Mouse (Mus musculus) embryo, embryonic 10 days (tissue): ENCODE measurements around the gene Defb30.

Experiments used
- DNase-seq: peaks from one replicate; pipeline ENCODE4 v3.0.0-alpha.2; 2015; ENCODE audit warnings: low spot score

Defb30 gene

DNA sequence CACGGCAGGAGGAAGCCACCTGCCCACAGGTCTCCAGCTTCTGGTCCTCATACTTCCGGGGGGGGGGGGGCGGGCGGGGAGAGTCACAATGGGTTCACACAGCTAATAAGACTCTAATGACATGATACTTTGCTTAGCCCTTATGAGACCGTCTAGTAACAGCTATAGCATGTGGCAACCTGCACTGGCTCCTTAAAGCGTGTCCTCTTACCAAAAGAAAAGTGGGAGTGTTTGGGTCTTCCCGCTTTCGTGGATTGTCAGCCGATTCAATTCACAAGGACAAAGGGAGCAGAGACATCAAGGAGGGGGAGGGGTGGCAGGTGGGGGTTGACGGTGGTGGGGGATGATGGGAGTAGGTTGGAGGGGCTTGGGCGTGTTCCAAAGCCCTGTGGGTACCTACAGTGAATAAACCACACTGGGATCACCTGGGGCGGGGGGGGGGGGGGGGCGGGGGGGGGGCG, at the start of gene Defb30:
Gene Defb30, minus strand, starts transcription at position 51 of the 461 bp plus-strand sequence.
- no peak for DNase-seq

DNA sequence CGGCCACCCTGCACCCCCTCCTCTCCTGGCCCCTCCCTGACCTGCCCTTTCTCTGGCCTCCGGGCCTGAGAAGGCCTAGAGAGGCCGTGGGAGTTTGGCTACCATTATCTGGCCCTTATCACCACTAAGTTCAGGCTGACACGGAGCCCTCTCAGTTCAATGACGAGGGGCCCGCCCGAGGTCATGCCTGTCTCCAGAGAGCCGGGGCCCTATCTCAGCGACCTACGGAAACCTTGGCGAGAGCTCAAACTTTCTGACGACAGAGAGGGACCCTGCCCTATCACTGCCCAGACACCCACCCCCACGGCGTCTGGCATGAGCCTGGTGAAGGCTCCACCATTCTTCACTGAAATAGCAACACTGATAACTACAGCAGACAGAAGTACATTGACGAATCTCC, 17.9 kb upstream of the Defb30 start:
- DNase-seq: peak; percentile 28

DNA sequence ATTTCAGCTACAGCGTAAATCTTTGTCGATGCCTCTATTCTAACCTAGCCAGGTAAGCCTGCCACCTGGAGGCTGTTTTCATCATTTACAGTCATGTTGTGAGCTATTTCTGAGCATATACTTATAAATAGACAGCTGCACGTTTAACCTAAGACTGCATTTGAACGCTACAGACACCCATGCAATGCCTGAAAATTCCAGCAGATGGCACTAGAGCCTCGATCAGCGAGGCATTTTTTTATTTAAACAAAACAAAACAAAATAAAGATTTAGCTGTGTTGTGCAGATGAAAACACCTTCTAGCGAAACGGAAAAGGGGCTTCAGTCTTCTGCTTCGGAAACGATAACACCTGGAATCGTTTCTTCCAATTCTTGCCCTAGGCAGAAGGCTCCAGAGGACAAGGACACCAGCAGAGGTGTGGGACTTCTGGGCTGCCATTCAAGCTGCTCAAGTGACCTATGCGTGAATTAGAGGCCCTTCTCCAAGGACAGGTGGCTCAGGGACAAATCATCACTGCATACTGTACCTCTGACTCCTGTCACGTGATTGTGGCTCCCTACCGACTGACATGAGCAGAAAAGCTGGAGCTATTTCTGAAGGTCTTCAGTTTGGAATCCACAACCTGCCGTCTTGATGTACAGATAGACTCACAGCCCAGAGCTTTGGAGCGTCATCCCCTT, 17.0 kb upstream of the Defb30 start:
- DNase-seq: peak; percentile 78

DNA sequence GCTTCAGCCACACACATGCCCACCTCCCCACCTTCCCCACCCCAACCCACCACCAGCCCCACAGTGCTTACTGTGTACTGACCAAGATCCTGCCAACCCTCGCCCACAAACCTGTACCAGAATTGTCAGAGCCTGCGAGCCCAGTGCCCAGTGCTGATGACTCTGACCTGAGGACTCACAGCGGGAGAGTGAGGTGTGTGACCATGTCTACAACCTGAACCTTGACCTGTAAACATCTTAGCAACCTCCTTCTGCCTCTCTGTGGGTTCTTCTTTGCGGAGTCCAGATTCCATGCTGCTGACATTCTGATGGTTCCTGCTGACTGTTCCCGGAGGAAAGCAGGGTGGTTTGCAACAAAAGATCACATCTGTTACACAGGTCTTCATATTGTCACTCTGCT, 15.6 kb upstream of the Defb30 start:
- DNase-seq: no peak

DNA sequence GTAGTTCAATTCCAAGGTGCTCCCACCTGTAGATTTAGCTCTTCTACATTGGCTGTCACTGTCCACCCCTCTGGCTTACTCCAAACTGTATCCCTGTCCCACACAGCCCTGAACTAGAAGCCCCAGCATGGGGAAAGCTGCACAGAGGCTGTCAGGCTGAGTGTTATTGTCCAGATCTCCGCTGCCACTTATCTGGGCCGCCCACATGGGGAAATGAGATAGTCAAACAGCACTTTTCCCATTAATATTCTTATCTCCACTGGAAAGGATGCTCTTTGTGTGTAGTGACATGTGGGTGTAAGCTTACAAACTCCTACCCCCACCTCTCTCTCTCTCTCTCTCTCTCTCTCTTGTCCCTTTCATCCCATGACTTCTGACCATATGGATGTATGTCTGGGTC, 12.4 kb upstream of the Defb30 start:
- peak; percentile 41 for DNase-seq

DNA sequence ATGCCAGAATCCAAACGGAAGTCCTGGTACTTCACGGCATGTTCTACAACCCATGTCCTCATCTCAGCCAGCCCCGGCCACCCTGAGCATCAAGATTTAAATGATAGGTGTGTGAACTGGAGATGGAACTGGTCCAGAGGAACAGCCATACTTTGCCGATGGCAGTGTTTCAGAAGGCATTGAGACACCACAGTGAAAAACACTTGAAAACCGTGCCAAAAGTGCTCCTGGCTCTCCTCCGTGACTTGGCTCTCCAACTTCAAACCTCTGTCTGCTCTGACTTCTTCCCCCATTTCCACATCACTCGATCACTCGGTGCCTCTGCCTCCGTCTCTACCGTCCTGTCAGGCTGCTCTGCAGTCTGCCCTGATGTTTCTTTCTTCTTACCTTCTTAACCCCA, 10.6 kb upstream of the Defb30 start:
- DNase-seq: no peak

DNA sequence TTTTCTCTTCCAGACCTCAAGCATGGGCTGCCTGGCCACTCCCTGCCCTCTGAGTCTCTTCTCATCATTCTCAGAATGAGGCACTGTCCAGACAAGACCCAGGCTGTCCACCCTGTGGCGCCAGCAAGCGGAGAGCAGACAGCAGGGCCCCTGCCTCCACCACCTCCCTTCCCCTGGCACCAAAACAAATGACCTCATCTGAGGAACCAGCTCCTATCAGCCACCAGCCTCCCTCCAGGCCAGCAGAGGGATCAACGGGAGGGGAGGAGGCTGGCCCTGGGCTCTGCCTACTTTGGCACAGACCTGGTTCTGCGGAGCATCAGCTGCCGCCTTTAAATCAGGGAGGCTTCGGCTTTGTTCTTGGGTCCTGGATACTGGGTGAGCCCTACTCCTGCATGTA, 5.0 kb upstream of the Defb30 start:
- DNase-seq: peak; percentile 64

DNA sequence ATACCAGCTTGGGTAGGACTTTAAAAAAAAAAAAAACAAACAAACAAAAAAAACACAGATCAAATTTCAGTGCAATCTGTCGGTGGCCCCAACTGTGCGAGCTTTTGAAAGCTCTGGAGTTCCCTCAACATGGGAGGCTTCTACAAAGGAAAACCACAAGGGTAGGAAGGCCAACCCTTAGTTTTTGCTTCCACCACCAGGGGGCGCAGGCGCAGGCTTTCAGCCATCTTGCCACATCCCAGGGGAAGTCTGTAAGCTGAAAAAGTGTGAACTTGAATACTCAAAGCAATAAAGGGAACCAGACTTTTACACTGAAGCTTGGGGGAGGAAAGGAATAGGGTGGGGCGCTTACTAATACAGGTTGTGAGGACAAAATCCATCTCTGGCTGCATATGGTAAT, 1.0 kb upstream of the Defb30 start:
- peak; percentile 68 for DNase-seq

DNA sequence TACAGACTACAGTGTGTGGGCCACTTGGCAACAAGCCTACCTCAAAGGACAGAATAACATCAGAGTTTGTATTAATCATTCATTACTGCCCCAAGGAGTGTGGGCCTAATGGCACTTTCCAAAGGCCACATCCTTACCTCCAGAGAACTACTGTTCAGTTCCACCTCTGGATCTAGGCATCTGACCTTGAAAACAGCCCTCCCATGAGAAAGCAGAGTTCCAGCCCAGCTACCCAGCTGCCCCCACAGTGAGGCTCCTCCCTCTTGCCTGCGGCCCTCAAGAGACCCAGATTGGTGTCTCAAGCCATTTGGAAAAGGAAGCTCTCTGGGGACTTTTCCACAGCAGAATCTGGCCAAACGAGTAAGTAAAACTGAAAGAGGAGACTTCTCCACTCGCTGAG, 3.1 kb downstream of the Defb30 start, which contains the start of gene Defb42:
Gene Defb42, plus strand, starts transcription at position 301 of the 400 bp plus-strand sequence.
- no peak for DNase-seq

DNA sequence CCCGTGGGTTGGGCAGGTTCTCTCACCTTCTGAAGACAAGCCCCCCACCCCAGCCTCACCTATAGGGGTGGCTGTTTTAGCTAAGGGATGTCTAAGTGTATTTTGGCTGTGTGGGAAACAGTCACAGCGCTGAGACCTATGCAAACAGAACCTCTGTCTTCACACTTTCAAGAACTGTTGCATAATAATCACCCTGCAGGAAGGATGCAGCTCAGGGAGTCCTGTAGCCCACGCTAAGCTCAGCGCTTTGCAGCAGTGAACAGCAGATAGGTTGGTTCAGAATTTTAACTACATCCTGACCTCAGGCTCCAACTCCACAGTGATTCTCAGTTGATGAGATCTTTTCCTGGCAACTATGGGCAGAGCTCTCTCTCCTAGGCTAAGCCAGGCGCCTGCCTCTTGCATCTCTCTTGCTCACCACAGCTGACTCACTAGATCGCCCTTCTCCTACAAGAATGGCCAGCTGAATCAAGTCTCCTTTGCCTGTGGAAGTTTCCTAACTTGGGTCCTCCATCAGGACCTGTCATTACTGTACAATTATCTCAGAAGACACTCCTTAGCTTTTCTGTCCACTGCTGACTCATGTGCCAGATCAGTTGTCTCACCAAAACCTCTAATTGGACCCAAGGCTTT, 29.1 kb downstream of the Defb30 start:
- DNase-seq: no peak

DNA sequence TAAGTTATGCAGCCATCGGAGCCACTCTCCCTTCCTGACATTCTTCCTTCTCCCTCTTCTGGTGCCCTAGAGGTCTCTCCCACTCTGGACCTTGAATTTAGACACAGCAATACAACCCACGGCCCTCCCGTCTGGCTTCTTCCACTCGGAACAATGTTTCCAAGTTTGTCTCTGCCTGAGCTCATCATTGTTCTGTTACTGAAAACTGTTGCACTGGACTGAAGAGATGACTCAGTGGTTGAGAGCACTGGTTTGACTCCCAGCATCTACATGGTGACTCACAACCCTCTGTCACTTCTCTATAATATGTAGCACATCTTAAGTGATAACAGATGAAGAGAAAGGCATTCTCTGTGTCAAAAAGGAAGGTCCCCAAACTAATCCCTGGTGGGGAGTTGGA, 35.1 kb downstream of the Defb30 start:
- no peak for DNase-seq

DNA sequence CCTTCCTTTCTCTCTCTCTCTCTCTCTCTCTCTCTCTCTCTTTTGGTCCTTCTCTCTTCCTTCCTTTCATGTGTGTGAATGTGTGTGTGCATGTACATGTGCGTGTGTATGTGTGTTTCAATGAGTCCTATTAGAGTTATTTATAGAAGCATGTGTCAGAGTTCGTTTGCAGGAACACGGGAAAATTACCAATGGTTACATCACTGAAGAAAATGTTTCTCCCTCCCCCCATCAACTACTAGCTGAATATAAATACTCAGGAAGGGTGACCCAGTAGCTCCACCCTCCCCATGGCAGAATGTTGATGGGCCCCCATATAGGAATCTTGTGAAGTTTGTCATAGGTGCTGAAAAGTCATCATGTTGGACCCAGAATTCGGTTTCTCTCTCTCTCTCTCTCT, 36.7 kb downstream of the Defb30 start:
- no peak for DNase-seq

DNA sequence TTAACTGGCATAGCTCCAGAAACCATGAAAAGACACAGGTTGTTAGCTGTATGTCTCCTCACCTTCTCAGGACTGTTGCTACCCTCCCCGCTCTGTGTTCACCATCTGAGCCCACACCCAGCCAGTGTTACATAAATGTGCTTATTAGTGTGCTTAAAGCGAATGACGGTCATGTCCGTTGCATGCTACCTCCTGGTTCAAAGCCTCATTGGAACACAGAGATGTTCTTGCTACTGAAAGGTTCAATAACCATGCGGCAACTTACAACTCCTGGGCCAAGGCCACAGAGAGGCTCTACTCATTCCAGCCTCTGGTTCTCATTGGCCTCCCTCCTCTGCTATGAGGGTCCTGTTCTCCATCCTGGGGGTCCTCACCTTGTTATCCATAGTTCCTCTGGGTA, 38.3 kb downstream of the Defb30 start, which contains the start of gene Defb43:
Gene Defb43, plus strand, starts transcription at position 301 of the 400 bp plus-strand sequence.
- no peak for DNase-seq

DNA sequence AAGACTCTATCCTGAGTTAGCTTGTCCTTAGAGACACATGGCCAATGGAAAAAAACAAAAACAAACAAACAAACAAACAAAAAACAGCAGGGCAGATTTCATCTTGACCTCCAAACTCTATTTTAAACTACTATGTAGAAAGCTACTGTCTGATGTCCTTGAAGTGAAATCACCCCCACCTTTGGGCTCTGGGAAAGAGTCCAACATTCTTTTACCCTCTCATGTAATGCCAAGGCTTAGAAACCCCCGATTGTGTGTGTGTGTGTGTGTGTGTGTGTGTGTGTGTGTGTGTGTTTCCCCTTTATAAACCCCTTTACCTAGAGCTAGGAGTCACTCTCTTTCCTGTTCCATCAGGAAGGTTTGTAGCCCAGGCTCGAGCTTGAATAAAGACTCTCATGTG, 47.2 kb downstream of the Defb30 start:
- DNase-seq: no peak

DNA sequence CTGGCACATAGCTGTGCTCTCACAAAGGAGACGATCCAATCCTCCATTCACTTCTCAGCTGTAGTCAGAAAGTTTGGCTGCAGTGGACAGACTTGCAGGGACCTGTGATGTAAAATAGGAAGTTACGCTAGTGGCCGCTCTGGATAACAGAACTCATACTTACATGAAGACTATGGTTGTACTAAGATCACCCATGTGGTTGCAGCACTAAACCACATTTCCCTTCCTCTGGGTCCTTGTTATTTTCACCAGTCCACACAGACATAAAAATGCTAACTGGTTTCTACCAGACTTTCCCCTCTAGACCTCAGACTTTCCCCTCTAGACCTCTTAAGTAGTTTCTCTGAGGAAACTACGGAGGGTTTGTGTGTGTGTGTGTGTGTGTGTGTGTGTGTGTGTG, 50.8 kb downstream of the Defb30 start:
- DNase-seq: no peak

DNA sequence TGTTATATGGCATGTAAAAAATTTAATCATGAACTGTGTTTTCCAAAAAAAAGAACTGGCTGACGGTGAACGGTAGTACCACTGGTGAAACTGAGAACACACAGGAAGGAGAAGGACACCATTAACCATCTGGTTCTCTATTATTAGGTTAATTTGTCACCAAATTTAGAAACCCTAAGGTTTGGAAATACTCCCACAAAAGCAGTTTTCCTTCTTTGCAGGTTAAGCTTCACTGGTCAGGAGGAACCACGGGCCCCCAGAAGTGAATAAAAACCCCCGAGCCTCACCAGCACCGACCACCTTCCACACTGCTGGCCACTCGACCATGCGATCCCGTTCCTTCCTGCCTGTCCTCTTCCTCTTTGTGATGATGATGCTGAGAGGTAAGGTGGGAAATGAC, 52.0 kb downstream of the Defb30 start, which contains the start of gene Defb47:
Gene Defb47, plus strand, starts transcription at position 301 of the 400 bp plus-strand sequence.
- DNase-seq: no peak

DNA sequence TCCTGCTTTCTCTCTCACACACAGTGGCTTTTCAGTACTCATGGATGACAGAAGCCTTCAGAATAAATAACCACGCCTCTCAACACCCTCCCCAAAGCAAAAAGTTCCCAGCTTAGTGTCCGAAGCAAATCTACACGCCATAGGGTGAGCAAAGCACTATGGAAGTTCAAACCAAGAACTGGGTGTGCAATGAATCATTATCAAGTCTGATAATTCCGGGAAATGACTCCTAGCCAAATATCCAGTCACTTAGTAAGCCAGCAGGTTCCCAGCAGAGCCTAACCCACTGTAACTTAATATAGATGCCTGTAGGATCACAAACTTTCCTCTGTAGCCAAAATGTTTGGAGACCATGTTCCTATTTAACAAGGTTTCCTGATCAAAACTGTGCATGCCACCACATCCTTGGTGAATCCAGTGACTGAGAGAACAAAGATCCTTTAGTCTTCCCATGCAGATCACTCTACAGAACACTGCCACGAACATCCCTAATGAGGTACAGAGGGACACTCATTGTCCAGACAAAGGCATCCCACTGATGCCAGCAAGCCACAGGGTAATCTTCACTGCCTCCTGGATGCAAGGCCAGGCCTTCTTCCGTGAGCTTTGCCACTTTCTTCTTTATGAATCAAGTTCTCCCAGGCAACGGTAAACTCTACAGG, 57.8 kb downstream of the Defb30 start:
- DNase-seq: no peak

DNA sequence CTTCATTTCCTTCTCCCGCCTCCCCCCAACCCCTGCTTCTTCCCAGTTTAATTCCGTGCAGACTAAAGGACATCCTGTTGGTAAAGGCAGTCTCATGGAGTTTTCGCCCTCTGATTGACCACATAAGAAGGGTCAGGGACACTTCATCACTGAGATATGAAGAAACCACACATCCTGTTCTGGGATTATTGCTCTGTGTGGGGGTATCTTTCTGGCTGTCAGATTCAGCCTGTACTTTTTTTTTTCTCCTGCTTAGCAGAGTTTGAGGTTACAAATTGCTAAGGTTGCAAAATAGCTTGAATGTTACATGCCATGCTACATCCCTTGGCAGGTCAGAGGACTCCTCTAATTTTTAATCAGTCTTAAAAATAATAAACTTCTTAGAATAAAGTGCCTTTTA, 58.5 kb downstream of the Defb30 start:
- no peak for DNase-seq

DNA sequence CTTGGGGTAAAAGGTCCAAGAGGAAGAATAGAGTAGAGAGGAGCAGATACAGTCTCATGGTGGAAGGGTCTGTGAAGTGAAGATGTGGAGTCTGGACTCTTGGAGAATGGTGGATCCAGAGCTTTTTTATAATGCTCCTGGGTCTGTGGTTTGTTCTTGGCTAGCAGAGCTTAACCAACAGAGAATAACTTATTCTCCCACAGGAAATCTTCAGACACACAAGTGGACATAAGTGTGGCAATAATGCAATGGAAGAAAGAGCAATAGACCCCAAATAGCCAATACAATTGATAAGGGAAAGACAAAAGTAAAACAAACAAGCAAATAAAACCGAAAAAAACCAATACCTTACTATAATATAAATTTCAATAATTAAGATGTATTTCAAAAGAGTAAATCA, 65.3 kb downstream of the Defb30 start, which contains the start of gene Defb48:
Gene Defb48, minus strand, starts transcription at position 101 of the 400 bp plus-strand sequence.
- no peak for DNase-seq
